Mouse (Mus musculus): Measurements from ENCODE around the gene Irgm2.
A peak's percentile ranks its signal among the peaks of the same experiment; 100 is the strongest.
"Not testable (repeated sequence)": the region's sequence is repeated elsewhere in the genome, so short reads cannot be mapped to it uniquely, and the experiment has no call there.

Gene Irgm2

DNA sequence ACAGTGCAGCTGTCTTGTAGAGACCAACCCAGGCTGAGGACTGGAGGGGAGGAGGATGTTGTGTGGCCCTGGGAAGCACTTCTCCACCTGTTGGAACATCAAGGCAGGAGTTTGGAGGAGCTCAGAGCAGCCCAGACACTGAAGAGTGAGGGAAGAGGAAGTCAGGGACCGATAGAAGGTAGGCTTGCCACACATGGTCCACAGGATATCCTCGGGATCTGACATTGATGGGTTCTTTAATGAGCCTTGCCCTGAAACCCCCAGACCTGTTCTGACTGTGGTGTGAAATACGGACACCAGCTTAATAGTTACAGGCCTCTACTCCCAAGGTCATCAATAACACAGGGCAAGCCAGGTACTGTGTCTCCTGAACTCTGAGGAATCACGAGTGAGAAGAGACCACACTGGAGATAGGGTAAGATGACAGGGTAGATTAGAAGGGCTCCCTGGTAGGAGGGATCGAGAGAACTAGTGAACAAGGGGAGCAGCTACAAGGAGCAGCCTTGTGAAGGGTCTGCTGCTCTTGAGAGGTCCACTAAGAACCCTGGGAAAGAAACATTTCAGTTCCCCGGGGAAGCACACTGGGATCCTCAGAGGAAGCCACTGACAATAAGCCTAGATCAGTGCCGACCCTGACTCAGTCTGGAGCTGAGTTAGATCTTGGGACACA, 14.4 kb downstream of the Irgm2 start:
- no peak for DNase-seq (ENCODE audit: low read depth)

DNA sequence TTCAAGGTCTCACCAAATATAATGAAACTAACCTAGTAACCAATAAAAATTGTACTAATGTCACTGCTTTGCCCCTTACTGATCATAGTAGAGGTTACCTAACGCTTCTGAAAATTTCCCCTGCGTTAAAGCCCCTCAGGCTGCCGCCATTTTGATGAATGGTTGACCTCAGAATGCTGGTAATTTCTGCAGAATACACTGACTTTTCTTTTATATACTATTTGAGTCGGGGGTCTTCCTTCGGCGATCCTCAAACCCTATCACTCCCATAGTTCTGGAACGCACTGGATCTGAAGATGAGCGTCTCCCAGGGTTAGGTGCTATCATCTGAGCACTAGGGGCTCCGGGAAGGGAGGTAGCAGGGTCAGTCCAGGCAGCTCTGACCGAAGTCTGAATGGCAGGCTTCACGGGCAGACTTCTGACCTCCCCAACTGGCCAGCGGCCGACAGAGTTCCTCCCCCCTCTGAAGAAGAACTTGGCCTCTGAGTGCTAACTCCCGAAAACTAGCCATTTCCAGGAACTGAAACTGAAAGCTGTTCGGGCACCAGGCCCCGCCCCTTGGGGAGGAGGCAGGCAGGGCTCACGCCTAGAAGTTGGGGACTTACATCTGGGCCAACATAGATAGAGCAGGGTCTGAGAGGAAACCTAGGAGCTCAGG, 15.1 kb downstream of the Irgm2 start:
- DNase-seq (ENCODE audit: low read depth), result peak; percentile 85

DNA sequence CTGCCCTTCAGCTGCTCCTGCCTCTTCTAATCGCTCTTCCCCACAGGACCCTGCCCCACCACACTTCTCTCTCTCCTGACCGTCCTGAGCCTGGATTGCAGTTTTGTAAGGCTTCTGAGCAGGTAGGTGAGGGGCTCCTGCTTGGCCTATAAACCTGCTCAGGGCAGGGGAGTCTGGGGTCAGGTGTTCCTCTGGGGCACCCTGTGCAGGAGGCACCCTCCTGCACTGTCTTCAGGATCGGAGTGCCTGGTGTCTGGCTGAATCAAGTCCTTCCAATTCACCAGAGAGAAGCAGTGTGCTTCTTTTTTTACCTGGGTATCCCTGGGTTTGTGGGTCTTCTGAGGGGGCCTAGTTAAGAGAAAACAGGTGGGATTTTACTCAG, 15.6 kb downstream of the Irgm2 start:
- DNase-seq (ENCODE audit: low read depth), result not testable (repeated sequence)

DNA sequence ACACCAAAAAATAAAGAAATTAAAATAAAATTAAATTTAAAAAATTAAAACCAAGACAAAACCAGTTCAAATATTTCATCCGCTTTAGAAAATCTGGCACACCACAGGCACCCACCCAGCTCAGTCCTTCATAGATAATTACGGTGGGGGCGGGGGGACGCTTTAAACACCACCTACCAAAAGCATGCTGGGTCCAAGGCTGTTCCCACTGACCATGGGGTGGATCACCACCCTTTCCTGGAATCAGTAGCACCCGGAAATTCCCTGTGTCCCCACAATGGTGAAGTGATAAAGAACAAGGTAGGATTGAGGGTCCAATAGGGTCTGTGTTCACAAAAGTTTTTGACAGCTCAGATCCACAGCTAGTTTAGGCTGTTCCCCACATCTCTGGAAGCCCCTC, 16.4 kb downstream of the Irgm2 start:
- no peak for DNase-seq (ENCODE audit: low read depth)

DNA sequence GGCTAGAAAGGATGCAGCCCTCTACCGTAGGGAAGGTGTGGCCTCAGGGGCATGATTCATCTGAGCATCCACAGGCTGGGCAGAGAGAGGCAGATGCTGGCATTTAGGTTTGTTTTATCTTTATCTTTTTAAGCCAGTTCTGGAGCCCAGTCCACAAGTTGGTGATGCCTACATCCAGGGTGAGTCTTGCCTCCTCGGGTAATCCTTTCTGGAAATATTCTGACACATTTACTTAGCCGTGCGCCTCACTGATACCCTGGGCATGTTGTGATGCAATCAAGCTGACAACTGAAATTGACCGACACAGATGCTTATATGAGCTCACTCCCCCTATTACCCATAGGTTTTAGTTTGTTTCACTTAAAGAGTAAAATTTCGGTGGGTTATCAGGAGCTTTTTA, 17.4 kb downstream of the Irgm2 start:
- DNase-seq (ENCODE audit: low read depth), result no peak

DNA sequence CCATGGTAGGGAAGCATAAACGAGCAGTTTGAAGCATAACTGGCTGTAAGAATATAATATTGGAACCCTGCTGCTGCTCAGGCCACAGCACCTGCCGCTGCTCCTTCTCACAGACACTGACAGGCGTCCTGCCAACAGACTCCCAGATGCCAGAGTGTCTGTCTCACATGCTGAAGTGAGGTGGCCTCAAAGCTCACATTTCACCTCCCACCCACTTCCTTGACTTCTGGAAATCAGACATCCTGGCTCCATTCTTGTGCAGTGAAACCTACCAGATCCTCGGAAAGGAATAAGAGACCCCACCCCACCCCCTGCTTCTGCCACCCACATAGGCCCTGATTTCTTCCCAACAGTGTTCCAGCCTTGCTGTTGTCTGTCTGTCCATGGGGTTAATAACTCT, 24.3 kb downstream of the Irgm2 start:
- DNase-seq (ENCODE audit: low read depth), result no peak

DNA sequence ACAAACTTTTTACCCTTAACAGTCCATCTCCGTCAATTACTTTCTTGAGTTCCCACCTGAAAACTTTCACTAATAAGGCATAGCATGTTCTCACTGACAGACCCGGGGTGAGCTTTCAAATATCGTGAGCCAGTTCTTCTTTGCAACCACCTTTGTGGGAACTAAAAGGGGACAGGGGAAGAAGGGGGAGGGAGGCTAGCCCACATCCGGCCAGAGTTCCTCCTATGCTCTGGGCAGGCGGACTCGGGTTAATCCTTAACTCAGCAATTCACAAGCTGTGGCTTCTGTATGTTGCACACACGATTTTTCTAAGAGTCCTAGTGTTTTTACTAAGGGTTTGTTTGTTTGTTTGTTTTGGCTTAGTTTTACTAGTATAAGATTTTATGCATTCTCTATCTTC, 24.9 kb downstream of the Irgm2 start:
- no peak for DNase-seq (ENCODE audit: low read depth)

DNA sequence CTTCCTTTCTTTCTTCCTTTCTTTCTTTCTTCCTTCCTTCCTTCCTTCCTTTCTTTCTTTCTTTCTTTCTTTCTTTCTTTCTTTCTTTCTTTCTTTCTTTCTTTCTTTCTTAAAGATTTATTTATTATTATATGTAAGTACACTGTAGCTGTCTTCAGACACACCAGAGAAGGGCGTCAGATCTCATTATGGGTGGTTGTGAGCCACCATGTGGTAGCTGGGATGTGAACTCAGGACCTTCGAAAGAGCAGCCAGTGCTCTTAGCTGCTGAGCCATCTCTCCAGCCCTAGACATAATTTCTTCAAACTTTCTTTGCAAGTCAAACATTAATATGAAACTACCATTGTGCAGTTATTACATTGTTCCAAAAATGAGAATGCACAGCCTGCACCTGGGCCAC, 25.5 kb downstream of the Irgm2 start:
- not testable (repeated sequence) for DNase-seq (ENCODE audit: low read depth)

DNA sequence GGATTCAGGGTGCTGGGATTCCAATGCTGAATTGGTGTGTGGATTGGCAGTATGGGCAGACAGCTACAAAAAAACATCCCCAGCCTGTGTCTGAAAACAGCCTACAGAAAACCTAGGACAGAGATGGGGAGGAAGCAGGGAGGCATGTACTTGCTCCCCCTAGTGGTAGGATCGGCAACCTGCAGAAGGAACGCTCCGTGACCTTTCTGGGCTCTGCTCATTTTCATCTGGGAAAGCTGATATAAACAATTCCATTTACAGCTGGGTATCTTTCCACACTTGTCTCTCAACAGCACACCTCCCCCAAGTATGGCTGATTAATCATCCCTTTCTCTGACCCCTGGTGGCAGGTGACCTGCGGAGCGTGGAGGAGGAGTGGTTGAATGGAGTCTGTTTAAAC, 26.2 kb downstream of the Irgm2 start:
- DNase-seq (ENCODE audit: low read depth), result peak; percentile 59

DNA sequence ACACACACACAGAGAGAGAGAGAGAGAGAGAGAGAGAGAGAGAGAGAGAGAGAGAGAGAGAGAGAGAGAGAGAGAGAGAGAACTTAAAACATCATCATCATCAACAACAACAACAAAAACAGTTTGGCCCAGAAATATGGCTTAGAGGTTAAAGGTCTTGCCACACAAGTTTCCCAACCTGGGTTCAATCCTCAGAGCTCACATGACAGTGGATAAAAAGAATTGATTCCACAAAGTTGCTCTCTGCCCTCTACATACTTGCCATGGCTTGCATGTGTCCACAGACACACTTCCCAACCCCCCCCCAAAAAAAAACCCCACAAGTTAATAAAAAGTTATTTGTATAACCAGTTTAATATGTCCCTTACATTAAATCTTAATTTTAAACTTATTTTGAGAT, 27.0 kb downstream of the Irgm2 start:
- no peak for DNase-seq (ENCODE audit: low read depth)

DNA sequence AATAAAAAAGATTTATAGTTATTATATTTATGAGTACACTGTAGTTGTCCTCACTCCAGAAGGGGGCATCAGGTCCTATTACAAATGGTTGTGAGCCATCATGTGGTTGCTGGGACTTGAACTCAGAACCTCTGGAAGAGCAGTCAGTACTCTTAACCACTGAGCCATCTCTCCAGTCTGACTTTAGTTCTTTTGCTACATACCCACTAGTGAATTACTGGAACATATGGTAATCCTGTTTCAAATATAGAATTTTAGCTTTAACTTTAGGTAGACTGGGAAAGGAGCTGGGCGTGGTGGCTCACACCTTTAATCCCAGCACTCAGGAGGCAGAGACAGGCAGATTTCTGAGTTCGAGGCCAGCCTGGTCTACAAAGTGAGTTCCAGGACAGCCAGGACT, 28.6 kb downstream of the Irgm2 start:
- not testable (repeated sequence) for DNase-seq (ENCODE audit: low read depth)

DNA sequence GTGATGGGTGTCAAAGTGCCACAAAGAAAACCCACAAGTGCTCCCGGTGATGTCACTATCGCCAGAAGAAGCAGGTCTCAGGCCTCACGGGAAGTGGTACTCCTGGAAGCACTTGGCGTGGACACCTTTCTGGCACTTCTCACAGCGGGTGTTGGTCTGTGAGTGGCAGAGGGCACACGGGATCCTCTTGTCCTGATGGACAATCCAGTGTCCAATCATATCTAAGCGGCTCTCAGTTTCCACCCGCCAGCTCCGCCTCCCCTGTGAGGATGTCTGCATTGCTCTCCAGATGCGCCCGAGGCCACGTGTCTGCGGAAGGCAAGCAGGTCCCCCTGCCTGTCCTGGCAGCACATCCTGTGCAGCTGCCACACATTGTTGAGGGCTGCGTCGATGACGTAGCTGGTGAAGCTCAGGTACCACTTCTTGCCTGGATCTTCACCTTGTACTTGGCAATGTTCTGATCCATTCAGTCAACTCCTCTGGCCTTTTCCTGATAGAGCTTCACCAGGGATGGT, 31.0 kb downstream of the Irgm2 start:
- no peak for DNase-seq (ENCODE audit: low read depth)

DNA sequence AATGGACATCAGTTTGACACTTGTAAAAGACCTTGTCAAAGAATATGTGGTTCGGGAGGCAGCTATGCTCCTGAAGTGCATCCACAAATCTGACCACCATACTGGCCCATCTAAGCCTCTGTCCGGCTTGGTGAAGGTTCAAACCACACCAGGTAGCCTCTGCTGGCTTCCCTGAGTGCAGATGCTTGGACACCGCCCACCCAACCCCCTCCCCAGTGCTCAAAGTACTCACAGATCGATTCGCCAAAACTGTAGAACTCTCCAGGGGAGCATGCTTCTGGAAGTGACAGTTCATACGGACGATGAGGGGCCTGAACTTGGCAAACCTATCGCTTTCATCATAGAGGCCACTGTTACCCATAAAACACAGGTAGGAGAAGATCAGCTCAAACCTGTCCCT, 31.7 kb downstream of the Irgm2 start:
- DNase-seq (ENCODE audit: low read depth), result no peak

DNA sequence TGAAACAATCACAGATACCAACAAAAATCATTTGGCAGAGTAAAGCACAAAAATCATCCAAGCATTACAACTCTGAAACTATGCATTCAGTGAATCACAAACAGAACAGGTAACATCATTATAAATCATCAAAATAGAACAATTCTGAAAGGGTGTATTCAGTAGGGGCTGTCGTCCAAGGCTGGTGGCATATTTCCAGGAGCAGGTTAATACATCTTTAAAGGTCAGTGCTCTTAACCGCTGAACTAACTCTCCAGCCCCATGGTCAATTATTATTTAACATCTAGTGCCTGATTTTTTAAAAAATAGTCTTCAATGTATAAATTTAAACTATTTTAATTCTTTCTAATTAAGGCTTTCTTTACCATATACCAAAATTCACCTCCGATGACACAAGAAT, 35.1 kb downstream of the Irgm2 start:
- DNase-seq (ENCODE audit: low read depth), result not testable (repeated sequence)

DNA sequence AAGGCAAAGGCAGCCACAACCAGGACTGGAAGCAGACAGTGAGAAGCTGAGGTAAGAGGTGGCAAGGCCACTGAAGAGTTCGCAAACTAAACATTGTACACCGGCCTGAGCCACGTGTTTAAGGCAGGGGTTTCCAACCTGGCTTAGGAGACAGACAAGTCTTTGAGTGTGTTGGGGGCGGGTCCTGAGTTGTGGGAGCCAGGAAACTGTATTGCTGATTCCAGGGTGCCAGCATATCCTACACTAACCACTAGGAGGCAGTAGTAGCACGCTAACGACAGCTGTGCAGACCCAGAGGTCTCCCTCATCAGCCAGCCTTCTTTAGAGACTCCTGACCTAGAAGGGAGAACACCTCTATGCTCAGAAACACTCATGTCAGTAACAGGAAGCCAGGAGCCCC, 35.7 kb downstream of the Irgm2 start:
- no peak for DNase-seq (ENCODE audit: low read depth)

DNA sequence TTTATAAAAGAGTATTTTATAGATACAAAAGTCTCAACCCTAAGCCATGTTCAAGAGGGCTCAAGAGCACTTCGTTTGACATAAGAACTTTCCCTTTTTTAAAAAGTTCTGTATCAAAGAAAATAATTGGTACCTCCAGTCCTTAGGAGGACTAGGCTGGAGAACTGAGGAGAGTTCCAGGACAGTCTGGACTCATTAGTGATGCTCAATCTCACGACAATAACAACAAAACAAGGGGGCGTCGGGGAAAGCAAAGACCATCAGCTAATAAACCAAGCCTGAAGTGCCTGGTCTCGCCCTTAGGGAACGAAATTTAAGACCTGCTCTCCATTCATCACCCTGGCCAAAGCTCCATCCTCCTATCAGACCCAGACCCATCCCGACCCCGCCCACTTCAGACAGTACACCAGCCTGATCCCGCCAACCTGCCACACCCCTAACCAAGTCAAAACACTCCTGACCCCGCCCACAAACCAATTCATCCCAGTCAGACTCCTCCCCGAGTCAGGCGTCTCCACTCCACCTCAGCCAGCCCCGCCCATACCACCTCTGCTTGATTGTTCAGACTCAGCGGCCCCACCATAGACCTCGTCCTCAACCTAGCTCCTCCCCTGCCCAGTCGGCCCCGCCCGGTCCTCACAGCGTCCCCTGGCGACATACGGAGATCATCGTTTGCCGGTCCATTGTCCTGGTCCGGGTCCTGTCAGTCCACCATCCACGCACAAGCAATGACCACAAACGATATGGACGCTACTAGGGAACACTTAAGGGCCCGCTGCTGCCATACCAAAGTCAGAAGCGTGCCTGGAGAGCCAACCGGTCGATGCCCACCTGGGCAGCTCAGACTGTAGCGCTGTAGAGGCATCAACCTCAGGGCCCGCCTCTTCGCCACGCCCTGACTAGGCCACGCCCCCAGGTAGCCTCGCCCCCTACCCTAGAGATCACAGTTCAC, 39.7 kb downstream of the Irgm2 start:
- peak; percentile 56 for DNase-seq (ENCODE audit: low read depth)

DNA sequence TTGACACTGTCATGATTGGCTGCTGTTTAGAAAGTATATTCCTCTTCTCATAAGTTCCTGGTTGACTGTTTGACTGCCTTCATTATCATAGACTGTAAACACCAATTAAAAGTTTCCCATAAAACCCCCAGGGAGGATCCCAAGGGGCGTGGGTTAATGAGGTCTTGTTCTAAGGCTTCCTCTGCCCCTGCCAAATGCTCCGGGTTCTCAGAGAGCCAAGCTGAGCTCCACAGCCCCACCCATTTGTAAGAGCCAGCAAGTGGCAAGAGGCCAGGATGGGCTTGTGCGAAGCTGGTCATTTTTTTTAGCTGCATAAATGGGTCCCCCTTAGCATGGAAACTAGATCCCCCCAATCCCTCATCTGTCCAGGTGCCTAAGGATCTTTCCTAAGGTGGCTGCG, 47.9 kb downstream of the Irgm2 start:
- DNase-seq (ENCODE audit: low read depth), result no peak

DNA sequence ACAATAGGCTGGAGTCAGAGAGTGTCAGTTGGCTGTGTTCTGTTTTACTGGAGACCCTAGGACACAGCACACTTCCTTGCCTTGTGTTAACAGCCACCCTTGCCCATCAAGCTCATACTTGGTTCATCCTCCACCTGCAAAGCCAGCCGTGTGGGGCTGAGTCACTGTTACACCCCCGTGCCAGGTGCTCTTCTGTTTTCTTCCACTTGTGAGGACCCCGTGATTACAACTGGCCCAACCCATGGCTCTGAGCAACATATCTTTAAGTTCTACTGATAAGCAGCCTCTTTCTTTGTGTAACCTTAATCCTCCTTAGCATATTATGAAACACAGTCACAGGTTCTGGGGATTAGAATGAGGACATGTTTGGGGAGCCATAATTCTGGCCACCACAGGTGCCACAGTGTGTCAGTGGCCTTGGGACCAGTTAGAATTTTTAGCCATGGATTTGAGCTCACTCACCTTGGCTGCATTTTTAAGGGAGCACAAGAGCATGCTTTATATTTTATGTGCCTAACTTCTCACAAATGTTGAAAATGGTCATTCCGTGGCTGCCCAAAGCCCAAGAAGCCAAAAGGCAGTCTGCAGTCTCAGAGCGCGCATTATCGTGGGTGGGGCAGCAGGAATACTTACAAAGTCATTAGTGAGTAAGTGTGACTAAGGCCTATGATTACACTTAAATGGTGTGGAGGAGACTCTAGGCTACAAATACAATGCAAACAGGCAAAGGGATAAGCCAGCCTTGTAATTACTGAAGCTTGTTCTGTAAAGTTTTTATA, 50.0 kb downstream of the Irgm2 start:
- no peak for DNase-seq (ENCODE audit: low read depth)

DNA sequence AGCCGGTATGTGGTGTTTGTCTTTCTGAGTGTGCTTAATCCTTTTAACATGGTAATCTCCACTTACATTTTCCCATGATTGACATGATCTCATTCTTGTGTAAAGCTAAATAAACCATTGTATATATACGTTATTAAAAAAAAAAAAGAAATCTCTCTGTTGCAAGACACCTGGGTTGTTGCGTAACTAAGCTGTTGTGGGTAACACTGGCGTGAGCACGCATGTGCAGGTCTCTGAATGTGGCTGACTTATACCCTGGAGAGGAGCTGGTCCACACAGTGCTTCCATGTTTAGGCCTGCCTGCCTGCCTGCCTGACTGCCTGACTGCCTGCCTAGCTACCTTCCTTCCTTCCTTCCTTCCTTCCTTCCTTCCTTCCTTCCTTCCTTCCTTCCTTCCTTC, 51.1 kb downstream of the Irgm2 start:
- no peak for DNase-seq (ENCODE audit: low read depth)

DNA sequence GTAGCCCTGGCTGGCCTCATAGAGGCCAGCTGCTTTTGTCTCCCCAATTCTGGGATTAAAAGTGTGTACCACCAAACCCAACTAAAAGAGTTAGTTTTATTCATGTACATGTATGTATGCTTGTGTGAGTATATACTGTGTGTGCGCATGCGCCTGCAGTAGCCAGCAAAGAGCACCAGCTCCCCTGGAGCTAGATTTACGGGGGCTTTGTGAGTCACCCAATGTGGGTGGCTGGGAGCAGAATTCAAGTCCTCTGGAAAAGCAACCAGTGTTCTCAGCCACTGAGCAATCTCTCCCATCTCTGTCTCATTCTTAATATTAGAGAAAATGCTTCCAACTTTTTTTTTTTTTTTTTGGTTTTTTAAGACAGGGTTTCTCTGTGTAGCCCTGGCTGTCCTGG, 55.0 kb downstream of the Irgm2 start:
- DNase-seq (ENCODE audit: low read depth), result no peak

DNA sequence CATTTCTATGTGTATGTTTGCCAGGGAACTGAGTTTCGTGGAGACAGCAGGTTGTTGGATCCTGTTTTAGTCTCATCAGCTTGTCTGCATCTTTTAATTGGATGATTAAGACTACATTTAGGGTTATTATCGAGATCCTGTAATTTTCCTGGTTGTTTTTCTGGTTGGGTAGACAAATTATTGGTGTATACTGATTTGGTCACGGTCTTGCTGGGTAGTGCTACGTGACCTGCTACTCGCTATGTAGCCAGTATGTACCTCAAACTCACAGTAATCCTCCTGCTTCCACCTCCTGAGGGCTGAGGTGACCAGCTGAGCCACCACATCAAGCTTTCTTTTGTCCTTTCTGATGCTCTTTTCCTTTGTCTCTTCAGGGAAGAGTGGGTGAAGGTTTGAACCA, 58.4 kb downstream of the Irgm2 start:
- DNase-seq (ENCODE audit: low read depth), result no peak

DNA sequence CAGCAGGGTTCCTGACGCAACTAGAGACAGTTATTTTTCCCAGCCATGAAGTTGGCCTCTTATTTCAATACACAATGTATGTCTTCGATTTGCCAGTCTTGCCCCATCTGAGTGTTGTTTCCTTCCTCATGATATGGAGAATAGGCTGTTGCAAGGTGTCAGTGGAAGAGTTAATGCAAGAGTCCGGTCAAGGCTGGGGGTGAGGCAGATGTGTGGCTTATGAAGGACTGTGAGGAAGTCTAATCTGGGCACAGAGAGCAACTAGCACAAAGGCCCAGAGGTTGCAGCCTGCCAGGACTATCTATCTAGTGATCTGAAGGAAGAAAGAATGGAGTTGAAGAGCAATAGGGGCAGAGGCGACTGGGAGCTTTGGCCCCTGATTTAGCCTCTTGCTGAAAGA, 60.7 kb downstream of the Irgm2 start:
- DNase-seq (ENCODE audit: low read depth), result no peak
